Mouse (Mus musculus) urinary bladder, adult 18-20 months (tissue): ENCODE results near the gene Vps26c.

Experiments
- DNase-seq, 2 experiments: peaks; one replicate each; pipeline ENCODE4 v3.0.0; 2022; ENCODE audit warnings: low spot score in 2 of 2, mixed read lengths in 2 of 2

Vps26c gene

GRCm38 (mm10) chr16:94526344-94527151, at the start of gene Vps26c:
Vps26c (minus strand) TSS chr16:94526830.
- peak; percentile 93 to 94 for DNase-seq

DNA sequence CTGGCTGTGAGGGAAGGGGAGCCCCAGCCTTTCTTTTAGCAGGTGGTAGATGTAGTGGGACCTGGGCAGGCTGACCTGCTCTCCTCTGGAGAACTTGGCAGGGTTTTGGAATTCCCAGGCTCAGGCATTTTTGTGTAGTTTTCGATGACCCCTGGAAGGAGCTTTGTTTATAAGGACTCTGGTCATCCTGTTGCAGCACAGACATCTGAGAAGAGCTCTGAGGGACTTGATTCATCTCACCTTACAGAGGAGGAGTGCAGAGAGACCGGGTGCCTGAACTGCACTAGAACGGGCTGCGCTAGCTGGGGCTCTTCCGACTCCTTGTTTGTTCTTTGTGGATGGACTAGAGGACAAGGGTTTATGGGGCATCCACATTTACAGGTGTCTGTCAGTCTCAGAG, 49.1 kb upstream of the Vps26c start:
- no peak for DNase-seq

- no peak for DNase-seq
Observed at GRCm38 (mm10) chr16:94574718-94575094, 48.1 kb upstream of the Vps26c start.

- no peak for DNase-seq
Observed at GRCm38 (mm10) chr16:94574025-94574717, 47.5 kb upstream of the Vps26c start.

DNA sequence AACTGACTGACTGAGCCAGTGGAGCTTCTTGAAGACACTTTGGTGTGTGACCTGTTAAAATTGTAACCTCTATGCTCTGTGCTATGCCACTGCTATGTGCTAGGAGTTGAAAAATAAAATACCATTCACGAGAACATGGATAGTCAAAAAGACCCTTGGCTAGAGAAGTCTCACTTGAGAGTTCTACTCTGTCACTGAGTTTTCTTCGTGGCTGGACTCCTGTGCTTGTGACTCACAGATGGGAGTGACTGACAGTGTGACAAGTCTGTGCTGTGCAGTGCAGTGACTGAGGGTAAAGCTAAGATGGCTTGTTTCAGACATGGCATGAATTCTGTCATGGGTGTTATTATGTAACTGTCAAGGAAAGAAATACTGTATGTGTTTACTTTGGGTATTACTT, 45.8 kb upstream of the Vps26c start:
- no peak for DNase-seq

DNA sequence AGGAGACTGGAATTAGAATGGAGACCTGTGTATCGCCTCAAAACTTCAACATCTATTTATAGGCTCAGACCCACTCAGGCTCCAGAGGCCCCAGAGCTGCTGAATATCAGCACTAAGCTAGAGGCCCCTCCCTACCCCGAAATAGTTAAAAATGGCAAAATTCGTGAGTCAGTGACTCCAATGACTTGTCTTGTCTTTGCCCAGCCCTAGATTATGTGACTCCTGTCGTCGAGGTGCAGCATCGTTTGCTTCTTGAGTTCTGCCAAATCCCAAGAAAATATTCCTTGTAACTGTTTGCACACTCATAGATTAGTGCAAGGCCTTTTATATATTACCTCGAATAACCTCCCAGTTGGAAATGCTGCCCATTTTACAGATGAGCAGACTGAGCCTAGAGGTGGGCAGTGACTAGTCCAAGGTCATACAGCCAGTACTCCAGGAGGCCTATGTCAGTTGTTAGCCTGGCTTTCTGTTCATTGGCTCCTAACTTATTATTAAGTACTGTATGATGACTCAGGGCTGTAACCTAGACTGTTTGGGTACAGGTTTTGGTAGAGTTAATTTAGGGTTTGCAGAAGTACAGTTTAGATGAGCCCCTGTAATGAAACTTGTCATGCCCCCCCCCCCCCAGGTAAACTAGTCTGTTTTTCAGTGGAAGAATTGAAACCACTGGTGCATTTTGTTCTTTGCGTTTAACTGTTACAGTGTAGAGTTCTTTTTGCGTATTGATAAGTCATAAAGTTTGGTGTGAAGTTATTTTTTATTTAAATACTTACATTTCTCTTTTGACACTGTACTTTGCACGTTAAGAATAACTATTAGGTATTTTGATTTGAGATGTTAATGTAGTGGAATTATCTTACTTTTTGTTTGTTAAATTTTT, 44.7 kb upstream of the Vps26c start:
- DNase-seq = no peak

- DNase-seq = peak; percentile 59 to 75
Observed at GRCm38 (mm10) chr16:94570361-94571041, 43.9 kb upstream of the Vps26c start.

DNA sequence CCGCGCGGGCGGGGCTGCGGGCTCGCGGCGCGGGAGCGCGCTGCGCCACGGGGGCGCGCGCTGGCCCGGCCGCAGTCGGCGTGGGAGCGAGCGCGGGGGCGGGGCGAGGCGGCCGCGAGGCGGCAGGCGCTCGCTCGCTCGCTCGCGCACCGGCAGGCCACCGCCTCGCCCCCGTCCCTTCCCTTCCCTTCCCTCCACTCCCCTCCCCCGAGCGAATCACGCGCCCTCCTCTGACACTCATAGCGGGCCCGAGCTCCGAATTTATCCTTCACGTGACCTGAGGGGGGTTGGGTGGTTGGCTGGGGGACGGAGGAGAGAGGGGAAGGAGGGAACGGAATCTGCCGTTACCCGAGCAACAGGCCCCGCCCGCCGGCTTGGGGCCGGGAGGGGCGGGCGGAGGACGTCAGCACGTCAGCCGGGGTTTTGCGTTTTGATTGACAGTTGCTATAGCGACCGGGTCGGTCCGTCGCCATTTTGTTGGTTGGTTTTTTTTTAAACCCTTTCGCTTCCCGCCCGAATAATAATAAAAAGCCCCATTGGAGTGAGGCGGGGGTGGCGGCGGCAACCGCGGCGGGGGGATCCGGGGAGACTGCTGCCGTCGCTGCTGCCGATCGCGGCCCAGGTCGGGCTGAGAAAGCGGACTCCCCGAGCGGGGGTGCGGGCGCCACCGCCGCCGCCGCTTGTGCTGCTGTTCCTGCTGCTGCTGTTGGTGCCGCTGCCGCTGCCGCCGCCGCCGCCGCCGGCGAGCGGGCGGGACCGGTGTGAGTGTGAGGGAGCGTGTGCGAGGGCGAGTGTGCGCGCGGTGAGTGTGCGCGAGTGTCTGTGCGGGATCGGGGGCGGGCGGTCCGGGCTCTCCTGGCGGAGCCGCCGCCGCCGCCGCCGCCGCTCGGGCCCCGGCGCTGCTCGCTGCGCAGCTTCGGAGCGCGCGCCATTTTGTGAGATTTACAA, 42.9 kb upstream of the Vps26c start, which contains the start of gene Dyrk1a:
Dyrk1a (plus strand) TSS at position 782 of the 948 bp plus-strand sequence.
- peak; percentile 91 to 99 for DNase-seq

GRCm38 (mm10) chr16:94568335-94569228, 42.0 kb upstream of the Vps26c start:
- DNase-seq = peak; percentile 70 to 71

- no peak for DNase-seq
Observed at GRCm38 (mm10) chr16:94567751-94568150, 41.1 kb upstream of the Vps26c start.

- no peak for DNase-seq
Observed at GRCm38 (mm10) chr16:94566834-94567585, 40.4 kb upstream of the Vps26c start.

DNA sequence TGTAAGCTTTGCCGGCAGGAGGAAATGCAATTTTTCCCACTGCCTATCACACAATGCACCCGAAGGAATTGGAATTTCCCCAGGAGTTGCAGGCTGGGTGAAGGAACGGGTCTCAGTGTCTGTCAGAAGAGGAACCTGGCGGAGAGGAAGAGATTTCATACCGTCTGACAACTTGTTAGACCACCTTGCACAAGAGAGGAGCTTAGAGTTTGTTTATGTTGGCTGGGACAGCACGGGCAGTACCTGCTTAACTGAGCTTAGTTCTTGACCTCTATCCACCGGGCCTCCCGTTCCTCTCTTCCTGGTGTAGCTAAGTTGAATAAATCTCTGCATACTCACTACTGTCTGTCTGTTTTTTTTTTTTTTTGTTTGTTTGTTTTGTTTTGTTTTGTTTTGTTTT, 39.5 kb upstream of the Vps26c start:
- no peak for DNase-seq

DNA sequence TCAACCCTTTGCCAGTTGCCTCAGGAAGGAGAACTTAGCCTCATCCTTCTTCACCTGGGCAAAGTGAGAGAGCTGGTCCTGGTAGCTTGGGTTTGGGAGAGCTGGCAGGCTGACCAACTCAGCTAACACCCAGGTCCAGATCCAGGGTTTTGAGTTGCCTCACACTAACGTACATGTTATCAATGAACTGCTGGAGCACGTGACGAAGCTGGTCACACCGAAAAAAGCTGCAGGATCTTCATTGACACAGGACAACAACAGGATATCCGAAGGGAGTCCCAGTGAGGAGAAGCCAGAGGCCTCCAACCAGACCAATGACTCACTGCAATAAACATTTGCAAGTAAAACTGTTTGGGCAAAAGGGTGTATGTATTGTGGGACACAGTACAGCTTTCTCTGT, 34.0 kb upstream of the Vps26c start:
- DNase-seq = no peak

- DNase-seq = no peak
Observed at GRCm38 (mm10) chr16:94559782-94560181, 33.2 kb upstream of the Vps26c start.

GRCm38 (mm10) chr16:94559282-94559681, 32.7 kb upstream of the Vps26c start:
- no peak for DNase-seq

DNA sequence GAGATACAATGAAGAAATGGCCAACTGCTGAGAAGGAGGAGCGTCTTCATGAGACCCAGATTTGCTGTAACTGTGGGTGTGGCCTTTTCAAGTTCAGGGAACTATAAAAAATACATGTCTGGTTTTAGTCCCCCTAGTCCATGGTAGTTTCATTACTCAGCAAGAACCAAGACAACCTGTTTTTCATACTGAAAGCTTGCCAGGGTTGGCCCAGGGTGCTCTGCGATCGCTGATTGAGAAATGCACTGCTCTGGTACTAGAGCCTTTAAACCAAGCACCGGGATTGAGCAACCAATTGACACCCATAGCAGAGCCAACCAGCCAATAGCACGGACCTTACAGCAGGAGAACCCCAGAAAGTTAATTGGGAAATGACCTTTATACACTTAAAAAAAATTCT, 29.6 kb upstream of the Vps26c start:
- no peak for DNase-seq

DNA sequence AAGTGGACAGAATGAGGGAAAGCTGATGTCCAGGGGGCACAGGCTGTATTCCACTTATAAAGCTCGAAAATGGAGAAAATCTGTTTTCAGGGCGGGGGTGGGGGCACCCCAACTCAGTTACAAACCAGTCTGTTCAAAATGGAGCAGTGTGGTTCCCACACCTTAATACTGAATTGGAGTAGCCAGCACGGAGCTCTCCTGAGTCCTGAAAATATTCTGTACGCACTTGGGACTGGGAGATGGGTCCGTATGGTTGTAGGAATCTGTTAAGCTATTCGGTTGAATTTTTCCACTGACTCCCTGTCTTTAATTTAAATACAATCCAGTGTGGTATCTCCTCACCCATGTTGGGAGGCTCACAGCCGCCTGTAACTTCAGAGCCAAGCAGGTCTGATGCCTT, 28.7 kb upstream of the Vps26c start:
- no peak for DNase-seq

DNA sequence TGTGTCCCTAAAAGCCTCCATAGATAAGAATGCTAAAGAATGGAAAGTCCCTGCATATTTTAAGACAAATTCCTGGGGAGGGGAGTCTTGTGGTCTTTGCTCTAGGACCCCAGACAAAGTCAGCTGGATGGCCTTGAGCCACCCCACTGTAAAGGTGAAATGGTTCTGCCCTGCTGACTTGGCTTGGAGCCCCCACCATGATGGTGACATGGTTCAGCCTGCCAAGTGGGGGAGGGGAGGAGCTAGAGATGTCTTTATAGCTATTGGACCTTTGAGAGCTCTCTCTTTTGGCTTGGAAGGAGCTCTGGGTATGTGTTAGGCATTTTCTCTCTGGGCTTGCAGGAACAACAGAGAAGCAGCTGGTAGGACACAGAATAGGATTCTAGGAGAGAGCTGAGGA, 25.3 kb upstream of the Vps26c start:
- DNase-seq = no peak

- DNase-seq = no peak
Observed at GRCm38 (mm10) chr16:94549813-94550212, 23.2 kb upstream of the Vps26c start.
